21 mouse cellular contexts compared by ENCODE assay signal in genomic region chr6:134252081-134252755, GRCm38 (mm10).
DNase-seq lines count a peak whose midpoint lies in the region; ATAC-seq lines count a peak whose summit lies in the region.
"Had no signal": no experiment of that assay in that cellular context is flagged by ENCODE, and none has a peak within 500 bp of the region (broad histone marks: within the 10 kb centered on the region; RNA-seq: fewer than 3 reads in every experiment).

No protein-coding gene starts in this region.

- no peaks in the 10 kb centered on the region for H3K27me3 ChIP-seq in heart, embryonic 10.5 days (ENCODE audit: insufficient read depth, poor library complexity, severe bottlenecking)
- H3K27me3 ChIP-seq: embryonic facial prominence, embryonic 12.5 days; forebrain, embryonic 15.5 days; heart, embryonic 12.5 days; hindbrain, embryonic 12.5 days; Patski had no signal

- H3K4me3 ChIP-seq in heart, embryonic 10.5 days: no peak overlapping the region
- H3K4me3 ChIP-seq: embryonic facial prominence, embryonic 12.5 days; forebrain, embryonic 15.5 days; heart, adult 2 months; heart, embryonic 12.5 days; hindbrain, embryonic 12.5 days had no signal

- H3K4me1 ChIP-seq in heart, embryonic 10.5 days: peaks cover 31% of the 10 kb centered on the region
- H3K4me1 ChIP-seq: embryonic facial prominence, embryonic 12.5 days; forebrain, embryonic 15.5 days; hindbrain, embryonic 12.5 days had no signal

- DNase-seq in heart, embryonic 10.5 days (ENCODE audit: low spot score): no peak
- DNase-seq in heart, postnatal 10 days: no peak
- peak; percentile 37 for DNase-seq in naive thymus-derived CD4-positive, alpha-beta T cell, adult 2 months (ENCODE audit: low read depth)
- DNase-seq in left cerebral cortex, postnatal 10 days (ENCODE audit: extremely low spot score in 1 of 2, low spot score in 2 of 2): no peak
- DNase-seq in cerebellum, adult 8-10 months: no peak
- DNase-seq: adrenal gland, postnatal 14 days; cerebellum, adult 2 months; cerebellum, postnatal 14 days; gastrocnemius, postnatal 14 days; heart, adult 2 months; heart, postnatal 36 days; kidney, adult 8-10 months had no signal

- 0 out of 2 replicates have a peak overlapping the region, but pooled peaks have one; percentile 47 for H3K27ac ChIP-seq in heart, embryonic 10.5 days
- H3K27ac ChIP-seq: embryonic facial prominence, embryonic 12.5 days; forebrain, embryonic 15.5 days; heart, adult 2 months; hindbrain, embryonic 12.5 days had no signal

- 88% methylated on average over 8 of the region's 8 CpGs for WGBS in heart, embryonic 10.5 days

- ATAC-seq in CD4-positive, CD25-positive, alpha-beta regulatory T cell, adult 4 months: peak; percentile 57
- peak; percentile 49 for ATAC-seq in activated CD4-positive, CD25-positive, alpha-beta regulatory T cell, adult 4 months
- ATAC-seq: forebrain, embryonic 15.5 days; hindbrain, embryonic 16.5 days; intestine, embryonic 16.5 days; Patski had no signal

- H3K9me3 ChIP-seq in heart, embryonic 10.5 days: no peaks in the 10 kb centered on the region
- H3K9me3 ChIP-seq: embryonic facial prominence, embryonic 12.5 days; forebrain, embryonic 15.5 days; heart, embryonic 12.5 days; hindbrain, embryonic 12.5 days had no signal

- peaks cover 42% of the 10 kb centered on the region for H3K36me3 ChIP-seq in heart, embryonic 10.5 days
- H3K36me3 ChIP-seq: forebrain, embryonic 15.5 days had no signal

- intact Hi-C loops in heart, postnatal 10 days (cut with DNase I): no loop called here
- intact Hi-C loops in left cerebral cortex, postnatal 10 days (cut with DNase I): no loop called here
